Mouse (Mus musculus) gastrocnemius, postnatal 14 days (tissue): ENCODE results near the gene Nbas. TPM values are rescaled to one million over a fixed set of nuclear protein-coding genes. Genes with fewer than 3 reads are reported as not detected.

ENCODE experiments used
- DNase-seq: peaks from one replicate; pipeline ENCODE4 v3.0.0; 2021; ENCODE audit warnings: mixed read lengths
- intact Hi-C: fragments of 180-260 bp; cut with DNase I; formaldehyde crosslinking; loops from one replicate; pipeline ENCODE4 v1.15.1; 2025; ENCODE audit warnings: low total_unique reads
- total RNA-seq, 2 experiments: library from RNA; stranded (reverse); gene quantifications; 2 replicates each; pipeline ENCODE4 v1.2.3; 2021

Gene Nbas
- total RNA-seq, 2 experiments from 2014 or later = 13.5 to 15.2 TPM

DNA sequence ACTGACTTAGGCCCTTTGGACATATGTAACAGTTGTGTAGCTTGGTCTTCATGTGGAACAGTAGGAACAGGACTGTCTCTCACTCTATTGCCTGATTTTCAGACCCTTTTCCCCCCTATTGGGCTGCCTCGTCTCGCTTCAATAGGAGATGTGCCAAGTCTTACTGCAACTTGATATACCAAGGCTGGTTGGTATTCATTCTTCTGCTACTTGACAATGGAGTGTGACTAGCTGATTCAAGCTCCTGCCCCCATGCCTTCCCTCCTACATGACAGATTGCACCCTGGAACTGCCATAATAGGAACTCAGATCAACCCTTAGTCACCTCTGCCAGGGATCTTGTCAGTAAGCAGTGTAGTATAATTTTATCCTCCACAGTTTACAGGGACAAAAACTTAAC, 328.1 kb downstream of the Nbas start:
- intact Hi-C loops = no loop called here
- no peak for DNase-seq

DNA sequence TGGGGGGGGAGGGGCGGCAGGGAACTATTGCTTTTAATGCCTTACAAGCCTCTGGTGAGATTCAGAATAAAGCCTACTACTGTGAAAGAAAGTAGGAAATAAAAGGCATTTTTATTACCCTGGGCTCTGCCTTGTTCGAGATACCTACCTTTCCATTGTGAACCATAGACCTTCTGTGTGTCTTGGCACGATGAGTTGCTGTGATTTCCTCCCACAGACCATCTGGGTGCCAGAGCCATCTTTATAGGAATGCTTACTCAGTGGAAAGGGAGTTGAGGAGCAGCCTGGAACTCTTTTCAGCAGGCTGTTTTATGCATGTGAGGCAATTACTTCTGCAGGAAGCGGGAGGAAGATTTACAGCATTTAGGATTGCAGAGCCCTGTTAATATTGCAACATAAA, 329.6 kb downstream of the Nbas start:
- intact Hi-C loops = no loop called here
- DNase-seq = no peak

GRCm38 (mm10) chr12:13602414-13602813, 333.5 kb downstream of the Nbas start:
- intact Hi-C loops = no loop called here
- no peak for DNase-seq

DNA sequence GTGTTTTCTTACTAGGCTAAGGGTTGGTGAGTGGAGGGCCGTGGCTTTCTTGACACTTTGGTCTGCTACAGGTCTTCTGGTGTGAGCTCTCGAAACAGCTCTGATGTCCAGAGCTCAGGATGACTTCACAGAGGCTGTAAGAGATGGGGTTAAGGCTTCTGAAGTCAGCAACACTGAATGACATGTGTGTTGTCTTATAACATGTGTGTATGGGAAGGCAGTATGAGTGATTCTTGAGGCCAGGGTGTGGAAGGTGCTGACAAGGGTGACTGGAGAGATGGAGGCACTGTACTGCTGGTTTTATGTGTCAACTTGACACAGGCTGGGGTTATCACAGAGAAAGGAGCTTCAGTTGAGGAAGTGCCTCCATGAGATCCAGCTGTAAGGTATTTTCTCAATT, 338.1 kb downstream of the Nbas start:
- no peak for DNase-seq
- intact Hi-C loops = no loop called here

DNA sequence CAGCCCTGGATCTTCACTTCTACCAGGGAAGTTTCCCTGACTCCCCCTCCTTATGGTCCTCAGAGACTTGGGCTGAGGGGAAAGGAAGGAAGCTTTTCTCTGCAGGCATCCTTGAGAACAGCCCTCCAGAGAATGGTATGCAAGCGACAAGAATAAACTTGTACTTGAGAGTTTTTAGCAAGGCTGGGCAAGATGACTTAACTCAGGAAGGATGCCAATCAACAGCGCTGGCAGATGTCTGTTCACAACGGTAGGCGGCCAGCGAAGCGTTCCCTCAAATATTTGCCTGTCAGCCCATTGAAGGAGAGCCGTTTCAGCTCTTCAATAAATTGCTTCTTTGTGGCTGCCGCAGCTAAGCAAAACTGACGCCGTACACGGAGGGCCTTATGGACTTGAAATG, 340.1 kb downstream of the Nbas start:
- no peak for DNase-seq
- intact Hi-C loops = no loop called here

DNA sequence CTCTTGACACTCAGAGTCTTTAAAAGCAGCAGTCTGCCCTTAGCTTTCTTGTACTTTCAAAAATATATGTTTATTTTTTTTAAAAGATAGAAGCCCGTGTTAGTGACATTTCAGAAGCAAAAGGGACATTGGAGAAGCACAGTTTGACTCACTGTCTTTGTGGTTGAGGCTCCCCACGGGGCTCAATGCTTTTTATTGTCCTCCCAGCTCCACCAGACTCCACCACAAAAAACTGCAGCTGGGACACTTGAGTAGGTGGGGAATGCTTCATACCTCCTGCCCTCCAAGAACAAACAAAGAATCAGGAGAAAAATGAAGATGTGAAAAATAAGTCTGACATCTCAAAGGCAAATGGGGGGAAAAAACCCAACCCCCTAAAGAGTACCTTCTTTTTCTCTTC, 344.1 kb downstream of the Nbas start:
- intact Hi-C loops = no loop called here
- no peak for DNase-seq

DNA sequence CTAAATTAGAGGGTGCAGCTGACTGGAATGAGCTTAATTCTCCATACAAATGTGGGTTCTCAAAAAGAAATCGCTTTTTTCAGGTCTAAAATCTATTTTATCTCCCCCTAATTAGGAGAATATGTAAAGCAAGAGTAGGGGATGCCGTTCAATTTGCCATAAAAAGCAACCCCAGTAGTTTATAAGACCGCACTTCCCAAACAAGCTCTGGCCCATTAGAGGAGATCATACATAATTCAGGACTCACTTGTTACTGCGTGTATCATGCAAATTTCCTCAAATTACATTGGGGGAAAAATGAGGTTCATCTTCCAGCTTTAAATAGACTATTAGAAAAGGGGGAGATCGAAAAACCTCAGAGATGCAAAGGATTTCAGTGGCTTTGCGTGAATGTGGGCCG, 346.7 kb downstream of the Nbas start:
- intact Hi-C loops = no loop called here

GRCm38 (mm10) chr12:13622150-13622822, 353.4 kb downstream of the Nbas start:
- intact Hi-C loops = no loop called here
- no peak for DNase-seq

More for the DNA sequence above, 346.7 kb downstream of the Nbas start:
- no peak for DNase-seq

GRCm38 (mm10) chr12:13626803-13627706, 358.1 kb downstream of the Nbas start:
- intact Hi-C loops = no loop called here
- DNase-seq = no peak

Other genes with a start within 250 kb of the Nbas start
- 10 to 100 TPM; 96.7 to 97.1 TPM for gene Ddx1, start 19.9 kb upstream of the Nbas start, total RNA-seq